Mouse (Mus musculus) hindbrain, embryonic 12.5 days (tissue): ENCODE data around the gene Lrrfip2. TPM values are rescaled to one million over a fixed set of nuclear protein-coding genes. Genes with fewer than 3 reads are reported as not detected.

Source experiments
- ATAC-seq: fragments of 200-750 bp; cut with Nextera tagmentation; 2 replicates; pipeline ENCODE4 v1.8.0; 2017; ENCODE audit warnings: moderate TSS enrichment; ENCODE audit not compliant: low FRiP score
- H3K27ac ChIP-seq: fragments of 300-500 bp; sonication (generic); 2 replicates; pipeline ENCODE4 v1.5.1; 2016; ENCODE audit warnings: mild to moderate bottlenecking
- H3K27me3 ChIP-seq: fragments of 300-500 bp; sonication (generic); 2 replicates; pipeline ENCODE4 v1.6.1; 2016; ENCODE audit warnings: mild to moderate bottlenecking
- H3K36me3 ChIP-seq: fragments of 300-500 bp; sonication (generic); 2 replicates; pipeline ENCODE4 v1.6.1; 2016; ENCODE audit warnings: mild to moderate bottlenecking
- H3K4me1 ChIP-seq: fragments of 300-500 bp; sonication (generic); 2 replicates; pipeline ENCODE4 v1.6.1; 2016
- H3K4me2 ChIP-seq: fragments of 300-500 bp; sonication (generic); replicated peaks from 2 replicates; pipeline ENCODE4 v1.6.1; 2016; ENCODE audit warnings: mild to moderate bottlenecking
- H3K4me3 ChIP-seq: fragments of 300-500 bp; sonication (generic); 2 replicates; pipeline ENCODE4 v1.5.1; 2016; ENCODE audit warnings: mild to moderate bottlenecking
- H3K9ac ChIP-seq: fragments of 300-500 bp; sonication (generic); 2 replicates; pipeline ENCODE4 v1.6.1; 2016; ENCODE audit warnings: mild to moderate bottlenecking, moderate library complexity
- H3K9me3 ChIP-seq: fragments of 300-500 bp; sonication (generic); replicated peaks from 2 replicates; pipeline ENCODE4 v1.6.1; 2016; ENCODE audit warnings: mild to moderate bottlenecking
- WGBS: fragments of 180-500 bp; shearing (Covaris S2); methylation state at CpG from one replicate; pipeline ENCODE4 v1.1.7; 2016; 5-methylcytosine and 5-hydroxymethylcytosine counted together
- polyA plus RNA-seq: library from polyadenylated mRNA; unstranded; fragments of >200 nt; fragmentation: Nextera tagmentation; extraction: Ambion mirVana; gene quantifications from 2 replicates; pipeline ENCODE4 v1.2.1, GENCODE M21; 2016

Gene Lrrfip2
- polyA plus RNA-seq, 1 experiment from 2014 or later: 50.5 TPM

- no peak for ATAC-seq
- Histone ChIP-seq H3K4me1 (no peaks in the 10 kb centered on the region), H3K9me3 (no peaks in the 10 kb centered on the region), H3K4me2 (no peak overlapping the region), H3K27me3 (no peaks in the 10 kb centered on the region), H3K36me3 (0 out of 2 replicates have a peak, but pooled peaks cover 7% of the 10 kb centered on the region), H3K4me3 (no peak overlapping the region), H3K27ac (no peak overlapping the region), H3K9ac (no peak overlapping the region)
- WGBS: 94% methylated on average over 7 of the region's 7 CpGs
Measured at GRCm38 (mm10) chr9:111209158-111209699, 91.8 kb downstream of the Lrrfip2 start.

- H3K27ac ChIP-seq: no peak overlapping the region
- no peak for ATAC-seq
- no peaks in the 10 kb centered on the region for H3K9me3 ChIP-seq
- H3K36me3 ChIP-seq: peaks cover 10% of the 10 kb centered on the region; the same call in 1 of the 2 replicates
- H3K4me1 ChIP-seq: no peaks in the 10 kb centered on the region
- H3K4me3 ChIP-seq: no peak overlapping the region
- 83% methylated on average over 4 of the region's 4 CpGs for WGBS
- H3K27me3 ChIP-seq: no peaks in the 10 kb centered on the region
- no peak overlapping the region for H3K9ac ChIP-seq
- H3K4me2 ChIP-seq: no peak overlapping the region
Measured at GRCm38 (mm10) chr9:111210412-111210811, 93.0 kb downstream of the Lrrfip2 start.

GRCm38 (mm10) chr9:111211122-111212041 is 94.0 kb downstream of the Lrrfip2 start:
- H3K27me3 ChIP-seq: no peaks in the 10 kb centered on the region
- no peak overlapping the region for H3K4me3 ChIP-seq
- H3K36me3 ChIP-seq: peaks cover 15% of the 10 kb centered on the region
- H3K9me3 ChIP-seq: no peaks in the 10 kb centered on the region
- H3K4me2 ChIP-seq: no peak overlapping the region
- ATAC-seq: no peak
- no peak overlapping the region for H3K27ac ChIP-seq
- 87% methylated on average over 10 of the region's 10 CpGs for WGBS
- H3K4me1 ChIP-seq: no peaks in the 10 kb centered on the region
- no peak overlapping the region for H3K9ac ChIP-seq

- Histone ChIP-seq H3K36me3 (peaks cover 17% of the 10 kb centered on the region), H3K27ac (no peak overlapping the region), H3K4me1 (no peaks in the 10 kb centered on the region), H3K4me2 (no peak overlapping the region), H3K27me3 (no peaks in the 10 kb centered on the region), H3K4me3 (no peak overlapping the region), H3K9me3 (no peaks in the 10 kb centered on the region), H3K9ac (no peak overlapping the region)
- ATAC-seq: no peak
- WGBS: 71% methylated on average over 6 of the region's 6 CpGs
Measured at GRCm38 (mm10) chr9:111213501-111213900, 96.1 kb downstream of the Lrrfip2 start.

GRCm38 (mm10) chr9:111216424-111216823 is 99.0 kb downstream of the Lrrfip2 start:
- Histone ChIP-seq H3K36me3 (peaks cover 35% of the 10 kb centered on the region), H3K4me3 (no peak overlapping the region), H3K9ac (no peak overlapping the region), H3K9me3 (no peaks in the 10 kb centered on the region), H3K27me3 (no peaks in the 10 kb centered on the region), H3K27ac (no peak overlapping the region), H3K4me1 (no peaks in the 10 kb centered on the region), H3K4me2 (no peak overlapping the region)
- no peak for ATAC-seq

- Histone ChIP-seq H3K4me1 (no peaks in the 10 kb centered on the region), H3K27ac (no peak overlapping the region), H3K4me3 (no peak overlapping the region), H3K36me3 (peaks cover 64% of the 10 kb centered on the region), H3K9ac (no peak overlapping the region), H3K27me3 (no peaks in the 10 kb centered on the region), H3K4me2 (no peak overlapping the region), H3K9me3 (no peaks in the 10 kb centered on the region)
- no peak for ATAC-seq
- WGBS: 92% methylated on average over 5 of the region's 5 CpGs
Measured at GRCm38 (mm10) chr9:111220551-111221080, 103.2 kb downstream of the Lrrfip2 start.

- H3K9ac ChIP-seq: no peak overlapping the region
Measured at GRCm38 (mm10) chr9:111221580-111221979, 104.2 kb downstream of the Lrrfip2 start.

GRCm38 (mm10) chr9:111223406-111223805 is 106.0 kb downstream of the Lrrfip2 start:
- Histone ChIP-seq H3K36me3 (peaks cover 79% of the 10 kb centered on the region), H3K4me1 (no peaks in the 10 kb centered on the region), H3K4me2 (no peak overlapping the region), H3K9me3 (no peaks in the 10 kb centered on the region), H3K9ac (no peak overlapping the region), H3K27me3 (no peaks in the 10 kb centered on the region), H3K4me3 (no peak overlapping the region), H3K27ac (no peak overlapping the region)
- no peak for ATAC-seq
- WGBS: 81% methylated on average over 5 of the region's 5 CpGs

More at GRCm38 (mm10) chr9:111221580-111221979, 104.2 kb downstream of the Lrrfip2 start:
- Histone ChIP-seq H3K36me3 (peaks cover 64% of the 10 kb centered on the region), H3K4me1 (no peaks in the 10 kb centered on the region), H3K4me3 (no peak overlapping the region), H3K9me3 (no peaks in the 10 kb centered on the region), H3K27me3 (no peaks in the 10 kb centered on the region), H3K27ac (no peak overlapping the region), H3K4me2 (no peak overlapping the region)
- 80% methylated on average over 1 of the region's 1 CpGs for WGBS
- no peak for ATAC-seq

GRCm38 (mm10) chr9:111228446-111228845 is 111.1 kb downstream of the Lrrfip2 start:
- H3K9ac ChIP-seq: no peak overlapping the region
- H3K9me3 ChIP-seq: no peaks in the 10 kb centered on the region
- H3K4me1 ChIP-seq: no peaks in the 10 kb centered on the region
- no peak for ATAC-seq
- 90% methylated on average over 5 of the region's 5 CpGs for WGBS
- H3K27me3 ChIP-seq: no peaks in the 10 kb centered on the region
- peaks cover 84% of the 10 kb centered on the region for H3K36me3 ChIP-seq
- H3K27ac ChIP-seq: no peak overlapping the region
- H3K4me3 ChIP-seq: no peak overlapping the region
- H3K4me2 ChIP-seq: no peak overlapping the region

GRCm38 (mm10) chr9:111234701-111235100 is 117.3 kb downstream of the Lrrfip2 start:
- Histone ChIP-seq H3K27ac (no peak overlapping the region), H3K4me3 (no peak overlapping the region), H3K9ac (no peak overlapping the region), H3K9me3 (no peaks in the 10 kb centered on the region), H3K4me1 (no peaks in the 10 kb centered on the region), H3K4me2 (no peak overlapping the region), H3K27me3 (no peaks in the 10 kb centered on the region), H3K36me3 (peaks cover 80% of the 10 kb centered on the region)
- ATAC-seq: no peak
- 90% methylated on average over 9 of the region's 9 CpGs for WGBS

- Histone ChIP-seq H3K9ac (no peak overlapping the region), H3K9me3 (no peaks in the 10 kb centered on the region), H3K4me1 (no peaks in the 10 kb centered on the region), H3K36me3 (peaks cover 85% of the 10 kb centered on the region), H3K27me3 (no peaks in the 10 kb centered on the region), H3K4me2 (no peak overlapping the region), H3K4me3 (no peak overlapping the region), H3K27ac (no peak overlapping the region)
- no peak for ATAC-seq
Measured at GRCm38 (mm10) chr9:111237726-111238125, 120.3 kb downstream of the Lrrfip2 start.

GRCm38 (mm10) chr9:111239821-111240220 is 122.4 kb downstream of the Lrrfip2 start:
- Histone ChIP-seq H3K36me3 (peaks cover 71% of the 10 kb centered on the region), H3K9me3 (no peaks in the 10 kb centered on the region), H3K4me2 (no peak overlapping the region), H3K9ac (no peak overlapping the region), H3K27ac (no peak overlapping the region), H3K4me1 (no peaks in the 10 kb centered on the region), H3K4me3 (no peak overlapping the region), H3K27me3 (no peaks in the 10 kb centered on the region)
- 92% methylated on average over 4 of the region's 4 CpGs for WGBS
- no peak for ATAC-seq
